Mouse (Mus musculus) spleen, embryonic (tissue): Measurements from ENCODE around the gene Kcnq1.

Experiments
- CTCF ChIA-PET: fragments of 350-600 bp; sonication (Branson Sonifier 250); formaldehyde crosslinking; loops from one replicate; lab custom pipeline; 2022; lab: Charles Lee

Kcnq1 gene

GRCm38 (mm10) chr7:143086366-143086765 lies 19.8 kb upstream of the Kcnq1 start:
- CTCF ChIA-PET = interaction anchor here (0.6 to 2.0 kb wide), 5 partner anchors 13 to 131 kb away, joined by 3 to 5 read pairs (median 3); partner anchors contain the start of gene Tspan32

GRCm38 (mm10) chr7:143087070-143087579 lies 19.0 kb upstream of the Kcnq1 start:
- CTCF ChIA-PET = interaction anchor here (1.3 to 2.0 kb wide), 2 partner anchors 79 to 82 kb away, joined by 4 to 5 read pairs; partner anchors contain the start of gene Tspan32

- CTCF ChIA-PET = interaction anchor here (0.5 kb wide), 1 partner anchor 196 kb away, joined by 3 read pairs; no protein-coding TSS in a partner anchor
These were observed 12.3 kb upstream of the Kcnq1 start for GRCm38 (mm10) chr7:143093847-143094246.

DNA sequence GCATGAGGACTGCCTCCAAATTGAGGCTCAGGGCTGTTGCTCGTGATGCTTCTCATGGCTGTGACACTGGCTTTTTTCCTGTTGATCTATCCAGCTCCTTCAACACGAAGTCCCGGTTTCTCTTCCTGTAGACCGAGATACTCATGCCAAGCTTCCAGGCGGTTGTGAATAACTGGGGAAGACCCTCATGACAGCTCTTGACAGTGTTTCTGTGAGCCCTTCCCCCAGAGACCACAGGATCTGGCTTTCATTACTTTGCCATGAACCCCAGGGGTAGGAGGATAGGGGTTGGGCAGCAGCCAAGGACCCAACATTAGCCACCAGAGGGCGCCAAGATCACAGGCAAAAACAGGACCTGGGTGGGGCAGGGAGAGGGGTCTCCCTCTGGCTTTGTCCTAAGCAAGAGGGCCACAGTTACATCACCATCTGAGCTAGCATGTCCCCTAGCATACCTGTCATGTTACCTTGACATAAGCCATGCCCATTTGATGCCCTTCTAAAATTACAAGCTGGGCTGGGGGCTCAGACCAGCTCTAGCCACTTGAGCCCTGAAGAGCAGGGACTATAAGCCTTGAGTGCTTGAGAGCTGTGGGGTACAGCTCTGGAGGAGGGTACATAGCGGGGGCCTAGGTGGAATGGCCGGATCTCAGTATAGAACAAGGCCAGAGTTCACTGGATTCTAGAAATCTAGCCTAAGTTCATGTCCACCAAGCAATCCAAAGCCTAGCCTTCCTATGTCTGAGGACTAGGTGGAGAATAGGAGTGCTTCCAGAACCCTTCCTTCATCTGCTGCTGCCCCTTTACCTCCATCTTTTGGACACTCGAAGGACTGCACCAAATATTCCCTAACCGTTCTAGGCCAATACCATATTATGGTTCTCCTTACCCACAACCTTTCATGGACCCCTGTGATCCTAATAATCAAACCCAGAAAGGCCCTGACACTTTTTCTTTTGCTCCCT lies 11.3 kb upstream of the Kcnq1 start, which contains the start of gene Trpm5:
Gene Trpm5 (minus strand): TSS at position 51 of the 962 bp plus-strand sequence.
- CTCF ChIA-PET = interaction anchor here (0.5 kb wide), 1 partner anchor 197 kb away, joined by 3 read pairs; no protein-coding TSS in a partner anchor

GRCm38 (mm10) chr7:143095554-143095907 lies 10.6 kb upstream of the Kcnq1 start:
- CTCF ChIA-PET = no interaction called here

DNA sequence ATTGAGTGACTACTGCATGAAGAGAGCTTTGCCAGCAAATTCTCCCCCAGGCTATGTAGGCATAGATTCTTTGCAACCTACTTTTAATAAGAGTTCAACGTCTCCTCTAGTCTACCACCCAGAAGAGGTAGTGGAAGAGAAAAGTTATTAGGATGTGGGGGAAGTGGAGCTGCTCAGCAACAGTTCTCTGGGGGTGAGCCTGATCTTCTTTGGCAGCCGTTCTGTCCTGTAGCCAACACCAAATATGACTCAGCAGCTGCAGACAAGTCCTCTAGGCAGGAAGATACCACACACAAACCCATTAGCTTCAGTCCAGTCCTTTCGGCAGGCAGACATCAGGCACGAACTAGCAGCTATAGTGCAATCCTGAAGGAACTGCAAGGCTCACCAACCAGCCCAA lies 5.4 kb upstream of the Kcnq1 start:
- CTCF ChIA-PET = no interaction called here

GRCm38 (mm10) chr7:143105258-143105897 lies 784 bp upstream of the Kcnq1 start:
- CTCF ChIA-PET = no interaction called here

DNA sequence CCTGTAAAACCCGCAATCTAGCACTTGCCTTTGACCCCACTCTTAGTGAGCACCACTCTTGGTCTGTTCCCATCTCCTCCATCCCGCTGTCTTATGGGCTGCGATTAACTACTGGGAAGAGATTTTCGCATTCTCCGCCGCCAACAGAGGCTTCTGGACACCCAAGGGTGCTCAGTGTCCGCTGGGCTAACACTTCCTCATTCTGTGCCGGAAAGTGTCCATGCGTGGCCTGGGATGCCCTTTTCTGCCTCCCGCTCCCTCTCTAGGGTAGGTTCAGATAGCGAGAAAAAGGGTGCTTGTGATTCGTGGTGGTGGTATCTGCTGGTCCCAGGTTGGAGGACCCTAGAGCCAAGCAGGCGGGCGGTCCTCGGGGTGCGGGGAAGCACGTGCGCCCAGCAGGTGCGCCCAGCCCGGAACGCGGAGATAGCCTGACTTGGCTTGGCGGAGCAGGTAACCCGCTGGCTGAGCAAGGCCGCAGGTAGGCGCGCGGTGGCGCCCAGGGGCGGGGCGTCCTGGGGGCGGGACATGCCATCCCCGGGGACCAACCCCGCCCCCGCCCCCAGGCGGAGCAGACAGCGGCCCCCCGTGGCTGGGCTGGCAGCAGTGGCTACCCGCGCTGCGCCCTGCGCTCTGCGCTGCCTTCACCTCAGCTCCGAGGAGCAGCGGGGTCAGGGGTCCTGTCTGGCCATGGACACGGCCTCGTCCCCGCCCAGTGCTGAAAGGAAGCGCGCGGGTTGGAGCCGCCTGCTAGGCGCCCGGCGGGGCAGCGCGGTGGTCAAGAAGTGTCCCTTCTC lies 707 bp downstream of the Kcnq1 start:
- CTCF ChIA-PET = no interaction called here

GRCm38 (mm10) chr7:143108200-143108599 lies 2.0 kb downstream of the Kcnq1 start:
- CTCF ChIA-PET = no interaction called here

DNA sequence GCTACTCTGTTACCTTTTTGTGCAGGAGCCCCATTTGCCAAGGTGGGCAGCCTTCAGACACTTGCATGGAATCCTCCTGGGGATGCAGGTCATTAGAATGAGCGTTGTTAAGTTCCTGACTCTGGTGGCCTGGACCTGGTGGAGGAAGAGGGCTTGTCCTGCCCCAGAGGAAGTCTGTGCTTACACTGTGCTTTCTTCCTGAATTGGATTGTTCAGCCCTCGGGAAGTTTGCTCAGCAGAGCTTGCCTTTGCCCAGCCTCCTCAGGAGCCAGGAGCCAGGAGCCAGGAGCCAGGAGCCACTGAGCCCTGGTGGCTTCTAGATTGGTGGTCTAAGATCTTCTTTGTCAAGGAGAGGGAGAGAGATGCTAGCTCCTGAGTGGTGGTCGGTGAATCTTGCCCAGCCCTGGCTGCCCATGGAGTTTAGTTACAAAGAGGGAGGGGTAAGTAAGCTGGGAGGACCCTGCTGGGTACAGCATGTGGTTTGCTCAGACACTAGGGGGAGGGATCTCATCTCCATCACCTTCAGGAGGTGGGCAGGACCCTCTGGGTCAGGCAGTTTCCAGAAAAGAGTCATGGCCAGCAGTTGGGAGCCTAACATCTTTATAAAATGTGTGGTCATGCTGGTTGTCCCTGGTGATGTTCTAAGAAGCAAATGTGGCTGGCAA lies 3.0 kb downstream of the Kcnq1 start:
- CTCF ChIA-PET = no interaction called here

DNA sequence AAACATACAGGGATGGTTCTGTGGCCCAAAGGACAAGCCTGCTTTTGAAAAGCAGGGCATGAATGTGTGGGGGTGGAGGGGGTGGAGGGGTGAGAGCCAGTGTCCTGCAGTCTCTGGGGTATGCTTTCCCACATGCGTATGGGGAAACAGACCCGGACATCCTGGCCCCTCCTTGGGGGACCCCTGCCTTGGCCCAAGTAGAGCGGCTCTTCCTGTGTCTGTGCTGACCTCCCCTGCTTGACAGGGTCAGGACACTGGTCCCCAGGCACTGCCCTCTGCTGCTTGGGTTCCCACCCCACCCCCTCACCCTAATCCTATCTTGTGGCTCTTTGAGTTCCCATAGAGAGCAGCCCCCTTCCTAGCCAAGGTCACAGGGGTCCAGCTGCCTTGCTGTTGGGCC lies 3.5 kb downstream of the Kcnq1 start:
- CTCF ChIA-PET = no interaction called here

- CTCF ChIA-PET = no interaction called here
These were observed 4.6 kb downstream of the Kcnq1 start for GRCm38 (mm10) chr7:143110803-143111202.

GRCm38 (mm10) chr7:143111719-143112118 lies 5.6 kb downstream of the Kcnq1 start:
- CTCF ChIA-PET = no interaction called here

DNA sequence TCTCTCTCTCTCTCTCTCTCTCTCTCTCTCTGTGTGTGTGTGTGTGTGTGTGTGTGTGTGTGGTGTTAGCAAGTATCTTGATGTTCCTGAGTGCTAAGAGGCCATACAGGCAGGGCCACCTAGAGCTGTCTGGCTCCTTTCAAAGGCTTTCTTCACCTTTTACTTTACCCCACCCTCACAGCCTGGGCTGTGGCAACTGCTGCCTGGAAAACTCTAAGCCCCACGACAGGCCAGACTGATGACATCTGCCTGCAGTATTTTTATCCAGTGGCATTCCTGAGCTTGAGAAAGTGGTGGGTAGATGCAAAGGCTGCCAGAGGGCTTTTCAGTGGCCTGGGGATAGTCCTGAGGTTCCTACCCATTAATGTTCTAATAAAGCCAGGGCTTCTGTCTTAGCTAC lies 6.2 kb downstream of the Kcnq1 start:
- CTCF ChIA-PET = no interaction called here

DNA sequence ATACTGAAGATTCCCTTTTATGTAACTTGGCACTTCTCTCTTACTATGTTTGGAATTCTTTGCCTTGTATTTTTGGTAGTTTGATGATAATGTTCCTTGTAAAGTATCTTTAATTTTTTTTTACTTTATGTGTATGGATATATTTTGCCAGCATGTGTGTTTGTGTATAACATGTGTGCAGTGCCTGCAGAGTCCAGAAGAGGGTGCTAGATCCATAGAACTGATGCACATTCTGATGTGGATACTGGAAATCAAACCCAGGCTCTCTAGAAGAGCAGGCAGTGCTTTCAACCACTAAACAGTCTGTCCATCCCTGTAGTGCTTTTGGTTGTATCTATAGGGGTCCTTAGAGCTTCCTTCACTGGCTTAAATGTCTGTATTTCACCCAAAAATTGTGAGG lies 8.6 kb downstream of the Kcnq1 start:
- CTCF ChIA-PET = no interaction called here

DNA sequence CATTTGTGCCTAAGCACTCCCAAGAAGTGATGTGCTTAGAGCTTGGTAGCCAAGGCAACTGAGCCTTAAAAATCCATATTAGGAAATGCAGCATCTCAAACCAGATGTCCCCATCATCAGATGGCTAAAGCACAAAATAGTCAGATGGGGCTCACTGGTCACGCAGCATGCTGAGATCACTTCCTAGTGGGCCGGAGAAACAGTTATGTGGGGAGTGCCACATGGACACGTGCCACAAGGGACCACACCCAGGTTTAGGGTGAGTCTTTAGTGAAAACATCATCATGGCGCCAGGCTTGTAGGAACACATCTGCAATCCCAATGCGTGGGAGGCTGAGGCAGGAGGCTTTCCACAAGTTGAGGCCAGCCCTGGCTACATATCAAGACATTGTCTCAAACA lies 10.4 kb downstream of the Kcnq1 start:
- CTCF ChIA-PET = interaction anchor here (0.6 kb wide), 1 partner anchor 111 kb away, joined by 3 read pairs; the partner anchor contains the start of gene Tspan32

- CTCF ChIA-PET = no interaction called here
These were observed 13.2 kb downstream of the Kcnq1 start for GRCm38 (mm10) chr7:143119407-143119806.

DNA sequence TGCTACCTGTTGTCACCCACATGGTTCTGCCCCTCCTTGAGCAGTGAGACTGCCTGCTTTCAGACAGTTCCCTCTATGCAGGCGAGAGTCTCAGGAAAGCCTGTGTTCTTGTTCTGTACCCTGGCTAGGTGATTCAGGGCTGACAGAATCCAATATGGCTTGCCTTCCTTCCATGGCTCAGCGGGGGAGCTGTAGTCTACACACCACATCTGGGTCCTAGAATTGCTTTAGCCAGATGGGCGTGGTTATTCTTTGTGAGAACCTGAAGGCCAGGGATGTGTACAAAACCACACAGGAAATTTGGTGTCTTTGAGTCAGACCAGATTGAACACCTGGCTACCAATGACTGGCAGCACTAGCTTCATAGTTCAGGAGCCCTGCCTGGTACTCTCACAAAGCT lies 13.7 kb downstream of the Kcnq1 start:
- CTCF ChIA-PET = no interaction called here

- CTCF ChIA-PET = no interaction called here
These were observed 16.0 kb downstream of the Kcnq1 start for GRCm38 (mm10) chr7:143122191-143122590.

GRCm38 (mm10) chr7:143123876-143124669 lies 17.9 kb downstream of the Kcnq1 start:
- CTCF ChIA-PET = no interaction called here
